Comparison of ENCODE assay signal across 25 mouse cellular contexts in genomic region chr4:135116391-135116790, GRCm38 (mm10). TPM values are rescaled to one million over a fixed set of nuclear protein-coding genes. Genes with fewer than 3 reads are reported as not detected.
DNase-seq lines count a peak whose midpoint lies in the region; ATAC-seq and TF ChIP-seq lines count a peak whose summit lies in the region.
"Had no signal": no experiment of that assay in that cellular context is flagged by ENCODE, and none has a peak within 500 bp of the region (broad histone marks: within the 10 kb centered on the region; RNA-seq: fewer than 3 reads in every experiment).

No protein-coding gene starts in this region.

- no peak overlapping the region for H3K27ac ChIP-seq in intestine, embryonic 14.5 days (ENCODE audit: low read depth)
- H3K27ac ChIP-seq in intestine, postnatal 0 days (ENCODE audit: low read depth, low read length): no peak overlapping the region
- H3K27ac ChIP-seq in CH12.LX (ENCODE audit: insufficient read depth, low read depth): no peak overlapping the region
- H3K27ac ChIP-seq: embryonic facial prominence, embryonic 15.5 days; forebrain, embryonic 12.5 days; gastrocnemius, adult 2 months; hindbrain, embryonic 12.5 days; hindbrain, embryonic 15.5 days had no signal

- 0 out of 2 replicates have a peak, but pooled peaks have one; percentile 23 for TF ChIP-seq EP300 in CH12.LX (IDR thresholded peaks at IDR 0.05; ENCODE audit: low read length)

- no peak overlapping the region for H3K4me2 ChIP-seq in intestine, embryonic 14.5 days (ENCODE audit: low read length)
- no peak overlapping the region for H3K4me2 ChIP-seq in intestine, postnatal 0 days (replicated peaks; ENCODE audit: low read depth)
- H3K4me2 ChIP-seq in CH12.LX (ENCODE audit: insufficient read depth, low read depth, poor library complexity, severe bottlenecking): no peak overlapping the region
- H3K4me2 ChIP-seq: embryonic facial prominence, embryonic 15.5 days; forebrain, embryonic 12.5 days; heart, embryonic 11.5 days; hindbrain, embryonic 12.5 days; hindbrain, embryonic 15.5 days had no signal

- in situ Hi-C loops in CH12.LX (cut with MboI; ENCODE audit: low pct_ligation_motif_present, low pct_unique_long_range_greater_than_20kb, low sequenced_read_pairs): no loop called here

- 0 out of 2 replicates have a peak, but pooled peaks cover 6% of the 10 kb centered on the region for H3K9me3 ChIP-seq in intestine, embryonic 14.5 days (ENCODE audit: control insufficient read depth, low read length)
- peaks cover 3% of the 10 kb centered on the region; the same call in 1 of the 2 replicates for H3K9me3 ChIP-seq in intestine, postnatal 0 days (ENCODE audit: control insufficient read depth)
- peaks cover 18% of the 10 kb centered on the region for H3K9me3 ChIP-seq in CH12.LX (replicated peaks; ENCODE audit: low read length)
- H3K9me3 ChIP-seq: embryonic facial prominence, embryonic 15.5 days had no signal

- no peaks in the 10 kb centered on the region for H3K27me3 ChIP-seq in intestine, embryonic 14.5 days (replicated peaks; ENCODE audit: control insufficient read depth, insufficient read depth, low read length)
- no peaks in the 10 kb centered on the region for H3K27me3 ChIP-seq in intestine, postnatal 0 days (replicated peaks; ENCODE audit: control insufficient read depth, insufficient read depth, low read length)
- H3K27me3 ChIP-seq in CH12.LX (replicated peaks): no peaks in the 10 kb centered on the region
- H3K27me3 ChIP-seq: embryonic facial prominence, embryonic 15.5 days; forebrain, embryonic 12.5 days; hindbrain, embryonic 12.5 days; hindbrain, embryonic 15.5 days had no signal

- no peak for TF ChIP-seq RAD21 in CH12.LX (IDR thresholded peaks at IDR 0.05; ENCODE audit: low read depth, low read length)

- no peak for TF ChIP-seq POLR2A in CH12.LX (IDR thresholded peaks at IDR 0.05; ENCODE audit: low read depth, low read length)

- no peak for DNase-seq in intestine, embryonic 14.5 days (ENCODE audit: low spot score)
- DNase-seq in CH12.LX (ENCODE audit: extremely low read depth): no peak
- peak; percentile 55 for DNase-seq in R1 (ENCODE audit: low read depth, low spot score)
- DNase-seq in induced T-regulatory cell, adult 2 months (ENCODE audit: low read depth): peak; percentile 16
- DNase-seq in frontal cortex, adult 2 months (ENCODE audit: extremely low spot score in 1 of 2, low spot score in 1 of 2): no peak
- no peak for DNase-seq in urinary bladder, postnatal 10 days (ENCODE audit: low spot score)
- DNase-seq: adrenal gland, adult 2 months; adrenal gland, postnatal 14 days; B cell, adult 2 months; cerebellum, adult 11 months; cerebellum, adult 2 months; cerebellum, adult 9-11 months; cerebellum, postnatal 25 days; gastrocnemius, adult 2 months; gastrocnemius, postnatal 14 days; heart, adult 11 months had no signal

- no peak overlapping the region for H3K9ac ChIP-seq in intestine, embryonic 14.5 days (ENCODE audit: low read length)
- H3K9ac ChIP-seq in intestine, postnatal 0 days (ENCODE audit: low read depth, low read length): no peak overlapping the region
- H3K9ac ChIP-seq in CH12.LX (ENCODE audit: insufficient read depth, low read depth): no peak overlapping the region
- H3K9ac ChIP-seq: embryonic facial prominence, embryonic 15.5 days; forebrain, embryonic 12.5 days; hindbrain, embryonic 12.5 days; hindbrain, embryonic 15.5 days had no signal

- dilution Hi-C loops in CH12.LX (cut with MboI; ENCODE audit: extremely low pct_ligation_motif_present, extremely low pct_unique_long_range_greater_than_20kb, low sequenced_read_pairs): no loop called here

- H3K4me1 ChIP-seq in intestine, embryonic 14.5 days (replicated peaks; ENCODE audit: control insufficient read depth, insufficient read depth, low read length): no peaks in the 10 kb centered on the region
- no peaks in the 10 kb centered on the region for H3K4me1 ChIP-seq in intestine, postnatal 0 days (replicated peaks; ENCODE audit: control insufficient read depth, insufficient read depth, low read length)
- H3K4me1 ChIP-seq in CH12.LX (ENCODE audit: control insufficient read depth in 1 of 2, insufficient read depth in 2 of 2): peaks cover 33 to 40% of the 10 kb centered on the region in 2 experiments
- H3K4me1 ChIP-seq: forebrain, embryonic 12.5 days; hindbrain, embryonic 12.5 days; hindbrain, embryonic 15.5 days had no signal

- 0 out of 2 replicates have a peak, but pooled peaks have one; percentile 40 for ATAC-seq in intestine, embryonic 14.5 days (replicated peaks; ENCODE audit: low FRiP score, low TSS enrichment, low read depth)
- ATAC-seq in intestine, postnatal 0 days: no peak
- ATAC-seq: forebrain, embryonic 16.5 days; intestine, embryonic 16.5 days had no signal

- no peak for TF ChIP-seq CTCF in intestine, postnatal 0 days (IDR thresholded peaks at IDR 0.05; ENCODE audit: low read depth)
- TF ChIP-seq CTCF in CH12.LX (conservative IDR thresholded peaks at IDR 0.05 in 1 of 2, IDR thresholded peaks at IDR 0.05 in 1 of 2; ENCODE audit: low read depth in 2 of 2, low read length in 2 of 2): no peak

- H3K4me3 ChIP-seq in intestine, embryonic 14.5 days (ENCODE audit: low read depth, low read length): no peak overlapping the region
- H3K4me3 ChIP-seq in intestine, postnatal 0 days (ENCODE audit: low read depth, low read length): no peak overlapping the region
- H3K4me3 ChIP-seq in CH12.LX (replicated peaks in 1 of 3; ENCODE audit: low read depth in 2 of 3, low read length in 2 of 3, poor library complexity in 1 of 3): no peak overlapping the region
- H3K4me3 ChIP-seq: embryonic facial prominence, embryonic 15.5 days; erythroblast, embryonic 14.5 days; forebrain, embryonic 12.5 days; gastrocnemius, adult 2 months; hindbrain, embryonic 12.5 days; hindbrain, embryonic 15.5 days had no signal

- H3K79me2 ChIP-seq in CH12.LX (replicated peaks; ENCODE audit: control insufficient read depth, extremely low read depth, insufficient read depth, poor library complexity, severe bottlenecking): no peaks in the 10 kb centered on the region

- 66% methylated on average over 5 of the region's 5 CpGs for WGBS in intestine, embryonic 14.5 days
- 52% methylated on average over 5 of the region's 5 CpGs for WGBS in intestine, postnatal 0 days

- no peaks in the 10 kb centered on the region for H3K36me3 ChIP-seq in intestine, embryonic 14.5 days (ENCODE audit: control insufficient read depth, insufficient read depth, low read length)
- H3K36me3 ChIP-seq in intestine, postnatal 0 days (ENCODE audit: control insufficient read depth, insufficient read depth): no peaks in the 10 kb centered on the region
- H3K36me3 ChIP-seq in CH12.LX (replicated peaks in 1 of 2; ENCODE audit: control insufficient read depth in 1 of 2, insufficient read depth in 1 of 2, low read length in 1 of 2): peaks cover 0 to 4% of the 10 kb centered on the region in 2 experiments
- H3K36me3 ChIP-seq: embryonic facial prominence, embryonic 15.5 days; forebrain, embryonic 12.5 days; hindbrain, embryonic 12.5 days; hindbrain, embryonic 15.5 days had no signal

TF ChIP-seq in CH12.LX, 34 proteins besides CTCF, POLR2A, EP300 and RAD21:
- 0 out of 2 replicates have a peak, but pooled peaks have one; percentile 28 for TF ChIP-seq MEF2A (IDR thresholded peaks at IDR 0.05; ENCODE audit: borderline replicate concordance, low read depth, low read length)
- no peak for TF ChIP-seq JUN (IDR thresholded peaks at IDR 0.05; ENCODE audit: insufficient read depth, low read depth, low read length)
- TF ChIP-seq KAT2A (IDR thresholded peaks at IDR 0.05; ENCODE audit: insufficient replicate concordance, low read length): no peak
- peak; percentile 31; the same call in 1 of the 2 replicates for TF ChIP-seq IRF4 (IDR thresholded peaks at IDR 0.05; ENCODE audit: low read depth, low read length)
- 0 out of 2 replicates have a peak, but pooled peaks have one; percentile 12 for TF ChIP-seq ETS1 (conservative IDR thresholded peaks at IDR 0.05; ENCODE audit: low read depth, low read length)
- TF ChIP-seq UBTF (IDR thresholded peaks at IDR 0.05; ENCODE audit: low read depth, low read length): no peak
- no peak for TF ChIP-seq GABPA (IDR thresholded peaks at IDR 0.05; ENCODE audit: insufficient replicate concordance, low read depth, low read length)
- 0 out of 2 replicates have a peak, but pooled peaks have one; percentile 37 for TF ChIP-seq ELF1 (IDR thresholded peaks at IDR 0.05; ENCODE audit: low read depth, low read length)

RNA-seq across cellular contexts. Expression of gene Runx3, which starts 4.1 kb away (rescaled TPM):
- polyA plus RNA-seq in intestine, embryonic 14.5 days (2014; fragmentation: Nextera tagmentation; extraction: Ambion mirVana): 0.19 and 0.20 TPM in 2 replicates
- 0.17 and 0.21 TPM in 2 replicates for polyA plus RNA-seq in intestine, postnatal 0 days (2015; fragmentation: Nextera tagmentation; extraction: Ambion mirVana)
- total RNA-seq in CH12.LX (2012; rRNA removed) (13.7 and 19.7 TPM in 2 replicates), CH12.LX (2014; rRNA removed) (2.4 and 5.0 TPM in 2 replicates)
- 48.0 and 61.1 TPM in 2 replicates for polyA plus RNA-seq in CH12.LX (2012; ENCODE audit: insufficient read length, low read depth)
- polyA plus RNA-seq in frontal cortex, adult 2 months (2012; rRNA removed): 0.69 TPM in 1 of 2 replicates, not detected in the other
- polyA plus RNA-seq: cerebellum, adult 2 months; forebrain, embryonic 16.5 days; heart, embryonic 11.5 days had no signal

Comparison
In these comparisons a context has a peak if more than half of its experiments do, and no peak if none do; other contexts are left out.
1. DNase-seq: peak in R1 (single experiment) and induced T-regulatory cell, adult 2 months (single experiment); none in intestine, embryonic 14.5 days (single experiment), CH12.LX (single experiment), frontal cortex, adult 2 months (0 of 2) and urinary bladder, postnatal 10 days (single experiment).
2. RNA of gene Runx3, which starts 4.1 kb away (polyA plus RNA-seq): 48.0 to 61.1 TPM in CH12.LX; 0.19 to 0.20 TPM in intestine, embryonic 14.5 days, 0.17 to 0.21 TPM in intestine, postnatal 0 days and 0.69 TPM in frontal cortex, adult 2 months; every median in the first group is over 10 times any median in the second.